Mouse (Mus musculus): ENCODE results near the gene Epn2.
A peak's percentile ranks its signal among the peaks of the same experiment; 100 is the strongest.

Epn2 gene

GRCm38 (mm10) chr11:61540642-61541041, 38.8 kb downstream of the Epn2 start:
- DNase-seq (ENCODE audit: low read depth, low spot score), result no peak

GRCm38 (mm10) chr11:61537362-61537761, 42.1 kb downstream of the Epn2 start:
- DNase-seq (ENCODE audit: low read depth, low spot score), result no peak

- DNase-seq (ENCODE audit: low read depth, low spot score), result no peak
These were observed 42.5 kb downstream of the Epn2 start for GRCm38 (mm10) chr11:61536952-61537351.

GRCm38 (mm10) chr11:61535530-61535929, 44.0 kb downstream of the Epn2 start:
- DNase-seq (ENCODE audit: low read depth, low spot score), result no peak

- DNase-seq (ENCODE audit: low read depth, low spot score), result no peak
These were observed 45.9 kb downstream of the Epn2 start for GRCm38 (mm10) chr11:61533571-61533970.

GRCm38 (mm10) chr11:61532820-61533219, 46.7 kb downstream of the Epn2 start:
- no peak for DNase-seq (ENCODE audit: low read depth, low spot score)

- DNase-seq (ENCODE audit: low read depth, low spot score), result peak; percentile 58
These were observed 50.2 kb downstream of the Epn2 start for GRCm38 (mm10) chr11:61529268-61529713.

- DNase-seq (ENCODE audit: low read depth, low spot score), result no peak
These were observed 52.6 kb downstream of the Epn2 start for GRCm38 (mm10) chr11:61526872-61527271.

GRCm38 (mm10) chr11:61519484-61520107, 59.9 kb downstream of the Epn2 start:
- DNase-seq (ENCODE audit: low read depth, low spot score), result no peak

- DNase-seq (ENCODE audit: low read depth, low spot score), result no peak
These were observed 60.6 kb downstream of the Epn2 start for GRCm38 (mm10) chr11:61518871-61519270.

- DNase-seq (ENCODE audit: low read depth, low spot score), result no peak
These were observed 61.5 kb downstream of the Epn2 start for GRCm38 (mm10) chr11:61517971-61518370.

- DNase-seq (ENCODE audit: low read depth, low spot score), result peak; percentile 53
These were observed 64.5 kb downstream of the Epn2 start for GRCm38 (mm10) chr11:61514953-61515352.

GRCm38 (mm10) chr11:61504713-61505257, 74.7 kb downstream of the Epn2 start, which contains the start of gene B9d1:
Gene B9d1, plus strand, starts transcription at chr11:61505144.
- DNase-seq (ENCODE audit: low read depth, low spot score), result peak; percentile 97

- DNase-seq (ENCODE audit: low read depth, low spot score), result no peak
These were observed 75.6 kb downstream of the Epn2 start for GRCm38 (mm10) chr11:61503933-61504332.

GRCm38 (mm10) chr11:61498736-61499504, 80.6 kb downstream of the Epn2 start:
- DNase-seq (ENCODE audit: low read depth, low spot score), result peak; percentile 60

GRCm38 (mm10) chr11:61497490-61497889, 82.0 kb downstream of the Epn2 start:
- no peak for DNase-seq (ENCODE audit: low read depth, low spot score)

GRCm38 (mm10) chr11:61495528-61495927, 84.0 kb downstream of the Epn2 start:
- no peak for DNase-seq (ENCODE audit: low read depth, low spot score)

- peak; percentile 100 for DNase-seq (ENCODE audit: low read depth, low spot score)
These were observed 85.1 kb downstream of the Epn2 start, which contains the start of gene Mapk7 for GRCm38 (mm10) chr11:61494129-61494997. Gene Mapk7, minus strand, starts transcription at chr11:61494406.

- no peak for DNase-seq (ENCODE audit: low read depth, low spot score)
These were observed 85.9 kb downstream of the Epn2 start for GRCm38 (mm10) chr11:61493525-61494128.

- no peak for DNase-seq (ENCODE audit: low read depth, low spot score)
These were observed 86.6 kb downstream of the Epn2 start for GRCm38 (mm10) chr11:61492749-61493401.
